Mouse (Mus musculus) gonadal fat pad, adult 2 months (tissue): ENCODE results near the gene Ajuba. TPM values are rescaled to one million over a fixed set of nuclear protein-coding genes. Genes with fewer than 3 reads are reported as not detected.
"Not testable (repeated sequence)": the region's sequence is repeated elsewhere in the genome, so short reads cannot be mapped to it uniquely, and the experiment has no call there.

ENCODE experiments used
- DNase-seq: peaks from one replicate; pipeline ENCODE4 v3.0.0-alpha.2; 2012; ENCODE audit warnings: low read depth
- polyA plus RNA-seq: library from polyadenylated mRNA; depleted of rRNA; stranded (reverse); fragments of >200 nt; gene quantifications from 2 replicates; pipeline ENCODE4 v1.2.3, GENCODE M21; 2012; rRNA removed

The Ajuba gene
- polyA plus RNA-seq, result 31.5 and 32.2 TPM in 2 replicates

DNA sequence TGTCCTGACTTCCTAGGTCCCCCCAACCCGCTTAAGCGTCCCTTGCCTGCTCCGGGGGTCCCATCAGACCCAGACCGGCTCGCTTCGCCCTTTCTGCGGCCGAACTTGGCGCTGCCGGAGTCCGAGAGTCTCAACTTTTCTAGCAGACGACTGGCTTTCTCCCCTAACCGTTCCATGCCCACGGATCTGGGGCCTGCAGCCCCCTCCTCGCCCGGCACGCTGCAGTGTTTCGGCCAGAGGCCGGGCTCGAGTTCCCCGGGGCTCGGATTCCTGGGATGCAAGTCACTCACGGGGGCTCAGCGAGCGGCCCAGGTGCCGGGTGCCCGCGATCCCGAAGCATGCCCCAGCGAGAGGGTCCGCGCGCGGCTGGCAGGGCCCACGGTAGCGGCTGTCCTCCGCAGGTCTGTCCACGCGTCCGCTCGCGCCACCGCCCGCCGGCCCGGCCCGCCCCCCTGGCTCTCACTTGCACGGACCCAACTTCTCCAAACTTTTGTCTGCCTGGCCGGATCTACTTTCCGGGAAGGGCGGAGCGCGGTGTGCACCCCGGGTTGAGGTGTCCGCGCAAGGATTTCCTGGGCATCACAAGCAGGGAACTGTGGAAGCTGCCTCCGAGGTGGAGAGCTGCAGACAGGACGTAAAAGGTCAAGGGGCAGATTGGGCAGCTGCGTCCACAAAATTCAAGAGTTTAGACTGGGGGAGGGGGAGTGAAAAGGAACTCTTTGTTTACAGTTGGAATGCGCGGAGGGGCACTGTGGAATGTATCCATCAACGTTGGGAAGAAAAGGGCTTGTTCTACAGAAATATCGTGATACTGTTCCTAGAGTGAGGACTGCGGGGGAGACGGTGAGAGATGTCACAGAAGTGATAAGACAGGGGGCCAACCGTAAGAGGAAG is at the start of gene Ajuba:
TSS of gene Ajuba (minus strand) at position 470 of the 894 bp plus-strand sequence.
- peak; percentile 54 for DNase-seq

DNA sequence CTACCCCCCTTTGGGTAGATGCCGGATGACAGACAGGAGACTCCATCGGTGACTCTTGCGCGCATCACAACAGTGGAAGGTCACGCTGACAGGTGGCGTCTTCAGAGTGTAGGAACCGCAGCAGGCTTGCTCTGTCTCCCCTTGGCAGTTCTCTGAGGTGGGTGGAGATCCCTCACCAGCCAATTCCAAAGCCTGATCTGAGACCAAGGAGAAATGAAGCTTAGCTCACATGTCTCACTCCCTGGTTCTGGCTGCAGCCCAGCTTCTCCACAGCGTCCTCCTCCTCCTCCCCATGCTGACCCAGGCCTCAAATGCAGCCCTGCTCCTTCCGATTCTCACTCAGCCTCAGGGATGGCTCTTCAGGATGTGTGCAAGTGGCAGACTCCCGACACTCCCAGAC is 47.6 kb upstream of the Ajuba start:
- DNase-seq, result no peak

DNA sequence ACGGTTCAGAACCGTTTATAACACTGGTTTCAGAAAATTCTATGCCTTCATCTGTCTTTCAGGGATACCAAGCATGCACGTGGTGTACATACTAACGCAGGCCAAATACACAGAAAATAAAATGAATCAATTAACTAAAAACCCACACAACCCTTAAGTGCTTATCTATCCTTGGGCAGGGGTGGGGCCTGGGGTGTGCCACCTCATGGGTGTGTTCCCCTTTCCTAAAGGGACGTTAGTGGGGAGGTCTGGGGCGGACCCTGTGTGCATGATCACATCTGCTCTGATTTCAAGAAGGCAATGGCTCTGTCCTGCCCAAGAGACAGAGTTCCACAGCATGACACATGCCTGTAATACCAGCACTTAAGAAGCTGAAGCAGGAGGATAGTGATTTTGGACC is 46.0 kb upstream of the Ajuba start:
- no peak for DNase-seq

GRCm38 (mm10) chr14:54621133-54621532 is 43.8 kb upstream of the Ajuba start, which contains the start of gene Psmb11:
Gene Psmb11, plus strand, starts transcription at chr14:54621433.
- DNase-seq, result no peak

DNA sequence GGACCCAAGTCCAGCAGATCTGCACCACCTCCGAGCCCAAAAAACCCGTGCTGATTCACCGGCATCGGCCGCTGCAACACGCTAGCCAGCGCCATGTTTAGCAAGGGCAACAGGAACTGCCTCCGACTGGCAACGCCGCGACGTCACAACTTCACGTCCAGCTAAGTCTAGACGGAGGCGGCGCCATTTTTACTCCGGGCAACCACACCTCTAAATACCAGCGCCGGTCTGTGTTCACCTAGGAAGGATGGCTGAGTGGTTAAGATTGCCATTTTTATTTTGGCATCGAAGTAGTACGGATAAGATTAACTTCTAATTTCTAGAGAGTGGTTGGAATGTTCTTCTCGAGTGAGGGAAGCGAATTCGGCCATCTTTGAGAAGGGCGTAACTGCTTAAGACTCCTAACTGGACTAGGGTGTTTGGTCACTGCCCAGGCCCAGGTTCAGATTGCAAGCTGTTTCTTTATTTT is 40.6 kb upstream of the Ajuba start, which contains the start of gene Psmb5:
TSS of gene Psmb5 (minus strand) at position 126 of the 469 bp plus-strand sequence.
- peak; percentile 51 for DNase-seq

GRCm38 (mm10) chr14:54617152-54617896 is 40.0 kb upstream of the Ajuba start:
- no peak for DNase-seq

GRCm38 (mm10) chr14:54616226-54616825 is 39.0 kb upstream of the Ajuba start:
- DNase-seq, result peak; percentile 34

GRCm38 (mm10) chr14:54614130-54614529 is 36.8 kb upstream of the Ajuba start:
- DNase-seq, result not testable (repeated sequence)

DNA sequence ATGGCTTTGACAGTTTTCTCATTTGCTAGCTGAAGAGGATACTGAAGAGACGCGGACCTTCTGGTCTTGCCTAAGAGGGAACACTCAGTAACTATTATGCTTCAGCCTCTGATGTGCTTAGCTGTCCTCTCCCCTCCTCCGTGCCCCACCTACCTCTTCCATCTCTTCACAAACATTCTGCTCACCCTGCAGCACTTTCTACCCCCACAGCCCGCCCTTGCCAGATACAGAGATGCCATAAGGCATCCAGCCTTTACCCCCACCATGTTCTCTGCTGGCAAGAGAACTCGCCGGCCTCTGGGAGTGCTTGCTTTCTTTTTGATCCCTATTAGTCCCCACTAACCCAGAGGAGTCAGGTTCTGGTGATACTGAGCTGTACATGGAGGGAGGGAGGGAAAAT is 33.3 kb upstream of the Ajuba start:
- DNase-seq, result no peak

- DNase-seq, result no peak
Observed at GRCm38 (mm10) chr14:54609962-54610361, 32.6 kb upstream of the Ajuba start.

GRCm38 (mm10) chr14:54609245-54609644 is 31.9 kb upstream of the Ajuba start:
- DNase-seq, result no peak

- DNase-seq, result no peak
Observed at GRCm38 (mm10) chr14:54607226-54607625, 29.9 kb upstream of the Ajuba start.

DNA sequence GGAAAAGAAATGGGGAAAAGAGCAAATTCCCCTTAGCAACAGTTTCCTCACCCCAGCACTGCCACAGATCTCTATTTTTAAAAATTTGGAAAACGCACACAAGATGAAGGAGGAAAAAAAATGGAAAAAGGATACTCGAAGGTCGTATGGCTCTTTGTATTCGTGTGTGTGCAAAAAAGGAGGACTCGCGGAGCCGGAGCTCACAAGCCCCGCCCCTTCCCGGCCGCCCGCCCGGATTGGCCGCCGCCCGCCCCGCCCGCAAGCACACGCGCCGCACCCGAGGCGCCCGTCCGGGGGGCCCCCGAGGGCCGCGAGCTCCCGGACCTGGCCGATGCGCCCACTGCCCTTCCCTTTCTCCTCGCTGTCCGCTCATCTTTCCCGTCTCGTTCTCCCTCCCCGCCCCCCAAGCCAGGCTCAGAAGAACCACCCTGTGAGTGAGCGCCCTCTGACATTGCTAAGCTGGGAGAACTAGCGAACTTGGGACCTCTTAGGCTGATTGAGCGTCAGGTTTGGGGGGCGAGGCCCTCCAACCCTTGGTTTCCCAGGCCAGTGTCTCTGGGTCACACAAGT is 28.5 kb upstream of the Ajuba start, which contains the start of gene 4931414P19Rik:
TSS of gene 4931414P19Rik (minus strand) at position 242 of the 570 bp plus-strand sequence.
- DNase-seq, result no peak

- no peak for DNase-seq
Observed at GRCm38 (mm10) chr14:54603686-54604085, 26.3 kb upstream of the Ajuba start.

DNA sequence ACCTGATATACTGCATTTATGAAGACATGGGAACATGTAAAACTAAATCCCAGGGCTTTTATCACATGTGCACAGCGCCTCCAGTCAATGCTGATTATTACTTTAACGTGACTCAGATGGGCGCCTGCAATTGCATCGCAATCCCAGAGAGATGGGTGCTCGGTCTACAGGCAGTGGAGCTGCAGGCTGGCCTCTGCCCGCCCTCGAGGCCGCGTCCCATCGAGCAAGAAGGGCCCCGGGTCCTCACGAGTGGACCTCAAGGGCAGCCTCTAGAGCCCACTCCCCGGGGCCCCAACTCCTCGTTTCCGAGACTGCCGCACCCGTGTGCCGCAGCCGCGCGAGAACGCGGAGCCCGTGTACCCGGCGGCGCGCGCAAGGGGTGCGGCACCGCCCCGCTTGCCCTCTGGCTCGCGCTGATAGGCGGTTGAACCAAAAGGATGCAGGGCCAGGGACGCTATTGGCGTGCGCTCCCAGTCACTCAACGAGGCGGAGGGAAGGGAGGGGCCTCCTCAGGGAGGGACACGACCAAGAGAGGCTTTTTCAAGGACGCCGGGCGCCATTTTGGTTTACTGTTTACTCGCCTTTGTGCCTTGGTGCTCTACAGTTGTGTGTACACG is 25.8 kb upstream of the Ajuba start:
- DNase-seq, result peak; percentile 73

DNA sequence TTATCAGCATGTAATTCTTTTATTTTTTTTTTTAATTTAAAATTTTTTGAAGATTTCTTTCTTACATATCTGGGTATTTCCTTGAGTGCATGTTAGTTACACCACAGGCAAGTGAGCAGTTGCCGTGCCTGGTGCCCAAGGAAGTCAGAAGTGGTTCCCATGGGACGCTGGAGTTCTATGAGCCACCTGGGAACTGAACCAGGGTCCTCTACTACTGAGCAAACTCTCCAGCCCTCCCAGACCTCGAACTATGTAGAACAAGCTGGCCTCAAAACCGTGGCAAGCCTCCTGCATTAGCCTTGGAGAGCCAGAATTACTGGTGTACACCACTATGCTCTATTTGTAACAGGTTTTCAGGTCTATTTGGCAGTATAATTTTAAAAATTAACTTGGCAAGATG is 25.3 kb upstream of the Ajuba start:
- no peak for DNase-seq

DNA sequence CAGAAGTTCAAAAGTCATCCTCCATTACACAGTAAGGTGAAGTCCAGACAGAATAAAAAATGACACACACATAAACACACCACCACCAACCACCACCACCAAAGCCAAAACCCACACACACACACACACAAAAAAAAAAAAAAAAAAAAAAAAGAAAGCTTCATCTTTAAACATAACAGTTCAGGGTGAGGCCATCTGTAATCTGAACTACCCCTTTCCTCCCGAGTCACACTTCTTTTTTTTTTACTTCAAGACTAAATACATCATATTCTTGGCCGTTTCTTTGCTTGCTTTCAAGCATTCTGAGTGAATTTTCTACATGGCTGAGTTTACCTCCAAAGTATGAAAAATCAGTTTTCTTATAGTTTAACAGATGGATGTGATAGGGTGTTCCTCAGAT is 24.2 kb upstream of the Ajuba start:
- no peak for DNase-seq

DNA sequence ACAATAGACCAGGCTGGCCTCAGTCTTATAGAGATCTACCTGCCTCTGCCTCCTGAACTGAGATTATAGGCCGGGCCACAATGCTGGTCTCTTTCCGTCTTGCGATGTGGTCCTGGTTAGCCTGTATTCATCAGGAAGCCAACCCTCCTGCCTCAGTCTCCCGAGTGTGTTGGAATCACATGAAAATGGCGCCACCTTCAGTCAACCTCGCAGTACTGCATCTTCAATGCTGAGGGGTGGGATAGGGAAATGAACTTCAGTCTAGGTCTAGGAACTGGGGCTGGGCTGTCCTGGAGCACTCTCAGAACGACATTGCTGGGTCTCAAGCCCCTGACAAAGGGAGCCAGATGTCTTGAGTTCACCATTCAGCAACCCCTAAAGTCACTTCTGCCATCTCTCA is 19.7 kb upstream of the Ajuba start:
- DNase-seq, result no peak

DNA sequence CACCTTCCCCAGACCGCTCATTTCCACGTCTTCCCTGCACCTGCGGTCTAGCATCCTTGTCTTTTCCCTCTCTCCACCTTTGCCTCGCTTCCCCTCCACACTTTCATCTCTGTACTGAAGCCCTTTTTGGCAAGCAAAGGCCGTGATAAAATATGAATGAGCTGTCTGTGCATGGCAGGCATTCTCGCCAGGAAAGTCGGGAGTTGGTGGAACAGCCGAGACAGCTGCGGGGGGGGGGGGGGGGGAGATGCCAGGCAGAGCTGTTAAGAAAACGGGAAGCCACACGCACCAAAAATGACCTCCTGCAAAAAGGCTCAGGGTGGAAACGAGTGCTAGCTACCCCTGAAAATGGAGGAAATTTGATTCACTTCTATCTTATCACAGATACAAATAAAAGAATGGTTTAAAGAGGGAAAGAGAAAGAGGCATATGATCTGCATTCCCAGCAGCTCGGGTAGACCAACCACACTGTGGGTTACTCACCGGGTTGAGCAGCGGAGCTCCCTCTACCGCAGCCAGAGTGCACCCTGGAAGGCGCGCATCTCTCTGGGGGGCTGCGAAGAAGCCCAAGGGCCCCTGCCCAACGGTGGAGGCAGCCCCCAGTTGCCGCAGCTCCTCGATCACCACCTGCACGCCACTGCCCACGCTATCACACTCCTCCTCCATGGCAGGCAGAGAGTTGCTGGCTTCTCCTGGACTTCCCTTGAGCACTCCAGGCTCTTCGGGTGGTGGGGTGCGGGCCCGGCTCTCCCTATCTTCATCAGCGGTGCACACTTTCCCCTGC is 17.5 kb upstream of the Ajuba start:
- no peak for DNase-seq

DNA sequence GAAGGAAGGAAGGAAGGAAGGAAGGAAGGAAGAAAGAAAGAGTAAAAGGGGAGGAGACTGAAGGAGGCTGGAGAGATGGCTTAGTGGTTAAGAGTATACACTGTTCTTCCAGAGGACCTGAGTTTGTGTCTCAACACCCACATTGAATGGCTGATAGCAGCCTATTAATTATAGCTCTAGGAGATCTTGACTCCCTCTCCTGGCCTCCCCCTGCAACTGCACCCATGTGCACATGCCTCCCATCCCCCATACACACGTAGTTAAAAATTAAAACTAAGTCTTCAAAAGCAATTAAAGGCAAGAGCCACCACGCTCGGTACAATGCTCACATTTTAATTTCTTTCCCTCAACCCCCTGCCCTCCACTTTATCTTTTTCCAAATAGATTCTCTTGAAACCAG is 16.7 kb upstream of the Ajuba start:
- no peak for DNase-seq
